Mouse (Mus musculus) hindbrain, embryonic 16.5 days (tissue): ENCODE results near the gene U2af2. TPM values are rescaled to one million over a fixed set of nuclear protein-coding genes. Genes with fewer than 3 reads are reported as not detected.

Experiments
- ATAC-seq: fragments of 200-750 bp; cut with Nextera tagmentation; 2 replicates; pipeline ENCODE4 v1.8.0; 2017; ENCODE audit warnings: moderate TSS enrichment, moderate library complexity
- H3K27ac ChIP-seq: fragments of 300-500 bp; sonication (generic); 2 replicates; pipeline ENCODE4 v1.5.1; 2014; ENCODE audit warnings: low read depth, mild to moderate bottlenecking, control low read depth, low read length, moderate library complexity
- H3K27me3 ChIP-seq: fragments of 300-500 bp; sonication (generic); replicated peaks from 2 replicates; pipeline ENCODE4 v1.6.1; 2014; ENCODE audit warnings: low read length; ENCODE audit not compliant: control insufficient read depth, insufficient read depth
- H3K36me3 ChIP-seq: fragments of 300-500 bp; sonication (generic); 2 replicates; pipeline ENCODE4 v1.6.1; 2014; ENCODE audit warnings: mild to moderate bottlenecking, low read length, moderate library complexity, mixed read lengths; ENCODE audit not compliant: control insufficient read depth, insufficient read depth
- H3K4me1 ChIP-seq: fragments of 300-500 bp; sonication (generic); 2 replicates; pipeline ENCODE4 v1.6.1; 2014; ENCODE audit warnings: low read depth, low read length; ENCODE audit not compliant: control insufficient read depth, insufficient read depth
- H3K4me2 ChIP-seq: fragments of 300-500 bp; sonication (generic); 2 replicates; pipeline ENCODE4 v1.6.1; 2014; ENCODE audit warnings: mild to moderate bottlenecking, low read length, control low read depth, moderate library complexity
- H3K4me3 ChIP-seq: fragments of 300-500 bp; sonication (generic); 2 replicates; pipeline ENCODE4 v1.5.1; 2014; ENCODE audit warnings: mild to moderate bottlenecking, low read length, control low read depth, moderate library complexity
- H3K9ac ChIP-seq: fragments of 300-500 bp; sonication (generic); 2 replicates; pipeline ENCODE4 v1.6.1; 2014; ENCODE audit warnings: low read depth, mild to moderate bottlenecking, control low read depth, low read length, moderate library complexity
- H3K9me3 ChIP-seq: fragments of 300-500 bp; sonication (generic); 2 replicates; pipeline ENCODE4 v1.6.1; 2014; ENCODE audit warnings: mild to moderate bottlenecking, low read length, moderate library complexity; ENCODE audit not compliant: control insufficient read depth
- WGBS: fragments of 180-500 bp; shearing (Covaris S2); extraction: QIAGEN DNeasy Blood & Tissue Kit; methylation state at CpG from one replicate; pipeline ENCODE4 v1.1.7; 2014; 5-methylcytosine and 5-hydroxymethylcytosine counted together
- polyA plus RNA-seq: library from polyadenylated mRNA; unstranded; fragments of >200 nt; fragmentation: Nextera tagmentation; extraction: Ambion mirVana; gene quantifications from 2 replicates; pipeline ENCODE4 v1.2.1, GENCODE M21; 2015

The U2af2 gene
- polyA plus RNA-seq, 1 experiment from 2014 or later: 91.8 TPM

DNA sequence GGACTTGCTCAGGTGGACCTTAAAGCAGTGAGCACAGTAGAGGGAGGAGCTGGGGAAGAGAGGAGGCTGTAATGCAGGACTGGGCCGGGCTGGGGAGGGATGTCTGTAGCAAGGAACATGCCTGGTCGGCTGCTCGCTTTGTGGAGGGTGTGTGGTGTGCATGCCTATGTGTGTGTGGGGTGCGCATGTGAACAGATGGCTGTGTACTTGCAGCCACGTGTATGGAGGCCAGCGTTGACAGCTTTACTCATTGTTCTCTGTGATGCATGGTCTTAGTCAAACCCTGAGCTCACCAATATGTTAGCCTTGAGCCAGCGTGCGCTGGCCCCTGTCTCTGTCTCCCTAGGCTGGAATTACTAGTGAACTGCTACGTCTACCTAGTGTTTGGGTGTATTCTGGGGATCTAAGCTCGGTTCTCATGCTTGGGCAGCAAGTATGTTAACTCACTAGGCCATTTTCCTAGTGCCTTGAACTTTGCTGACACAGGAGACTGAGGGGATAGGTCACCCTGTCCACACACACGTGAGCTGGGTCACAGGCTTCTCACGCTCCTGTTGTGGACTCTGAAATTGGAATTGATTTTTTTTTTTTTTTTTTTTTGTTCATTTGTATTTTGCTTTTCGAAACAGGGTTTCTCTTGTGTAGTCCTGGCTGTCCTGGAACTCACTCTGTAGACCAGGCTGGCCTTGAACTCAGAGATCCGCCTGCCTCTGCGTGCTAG is 29.2 kb downstream of the U2af2 start:
- H3K27ac ChIP-seq: no peak overlapping the region
- no peaks in the 10 kb centered on the region for H3K9me3 ChIP-seq
- ATAC-seq: no peak
- no peaks in the 10 kb centered on the region; the same call in 1 of the 2 replicates for H3K4me1 ChIP-seq
- no peak overlapping the region for H3K4me3 ChIP-seq
- peaks cover 26% of the 10 kb centered on the region for H3K36me3 ChIP-seq
- WGBS: 90% methylated on average over 15 of the region's 15 CpGs
- H3K4me2 ChIP-seq: no peak overlapping the region
- H3K27me3 ChIP-seq: no peaks in the 10 kb centered on the region
- H3K9ac ChIP-seq: no peak overlapping the region

DNA sequence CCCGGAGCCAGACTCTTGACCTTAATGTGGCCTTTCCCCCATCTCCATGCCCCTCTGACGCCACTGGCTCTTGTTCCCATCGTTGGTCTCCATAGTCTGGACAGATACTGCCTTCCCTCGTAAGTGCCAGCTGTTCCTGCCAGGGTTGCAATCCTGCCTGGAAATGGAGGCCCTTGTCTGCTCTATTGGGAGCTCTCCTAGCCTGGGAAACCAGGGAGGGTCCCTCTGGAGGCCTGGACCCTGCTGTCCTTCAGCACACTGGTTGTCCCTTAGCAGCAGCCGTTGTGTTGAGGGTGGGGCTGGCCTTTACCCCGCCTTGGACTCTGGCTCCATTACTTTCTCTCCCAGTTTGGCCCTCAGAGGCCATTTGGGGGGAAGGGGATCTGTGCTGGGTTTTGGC is 30.4 kb downstream of the U2af2 start:
- Histone ChIP-seq H3K9ac (no peak overlapping the region), H3K4me1 (no peaks in the 10 kb centered on the region; the same call in 1 of the 2 replicates), H3K9me3 (no peaks in the 10 kb centered on the region), H3K4me3 (no peak overlapping the region), H3K27me3 (no peaks in the 10 kb centered on the region), H3K4me2 (no peak overlapping the region), H3K36me3 (peaks cover 33% of the 10 kb centered on the region), H3K27ac (no peak overlapping the region)
- ATAC-seq: no peak
- 88% methylated on average over 6 of the region's 6 CpGs for WGBS

DNA sequence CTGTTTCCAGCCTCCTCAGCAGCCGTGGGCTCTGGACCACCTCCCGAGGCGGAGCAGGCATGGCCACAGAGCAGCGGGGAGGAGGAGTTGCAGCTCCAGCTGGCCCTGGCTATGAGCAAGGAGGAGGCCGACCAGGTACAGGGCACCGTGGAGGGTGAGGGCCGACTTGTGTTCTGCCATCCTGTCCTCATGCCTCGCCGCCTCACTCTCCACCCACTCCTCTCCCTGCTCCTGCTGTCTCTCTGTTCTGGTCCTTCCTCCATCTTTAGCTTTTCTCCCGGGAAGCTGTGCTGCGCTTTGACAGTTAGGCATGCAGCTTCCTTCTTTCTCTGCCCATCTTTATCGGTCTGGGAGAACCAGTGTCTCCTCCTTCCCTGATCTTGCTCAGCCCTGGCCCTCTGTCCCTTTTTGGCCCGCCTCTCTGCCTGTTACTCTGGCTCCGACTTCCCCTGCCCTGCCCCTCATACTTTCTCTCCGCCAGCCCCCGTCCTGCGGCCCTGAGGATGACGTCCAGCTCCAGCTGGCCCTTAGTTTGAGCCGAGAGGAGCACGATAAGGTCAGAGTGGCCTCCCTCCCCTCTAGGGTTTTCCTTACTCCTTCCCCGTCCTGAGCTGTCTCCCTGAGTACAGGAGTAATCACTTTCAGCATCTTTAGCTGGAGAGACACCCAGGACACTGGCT is 31.0 kb downstream of the U2af2 start:
- no peaks in the 10 kb centered on the region for H3K9me3 ChIP-seq
- no peaks in the 10 kb centered on the region for H3K27me3 ChIP-seq
- no peak for ATAC-seq
- peaks cover 37% of the 10 kb centered on the region for H3K36me3 ChIP-seq
- H3K9ac ChIP-seq: no peak overlapping the region
- H3K27ac ChIP-seq: no peak overlapping the region
- no peak overlapping the region for H3K4me3 ChIP-seq
- WGBS: 87% methylated on average over 21 of the region's 21 CpGs
- no peaks in the 10 kb centered on the region for H3K4me1 ChIP-seq
- H3K4me2 ChIP-seq: no peak overlapping the region

DNA sequence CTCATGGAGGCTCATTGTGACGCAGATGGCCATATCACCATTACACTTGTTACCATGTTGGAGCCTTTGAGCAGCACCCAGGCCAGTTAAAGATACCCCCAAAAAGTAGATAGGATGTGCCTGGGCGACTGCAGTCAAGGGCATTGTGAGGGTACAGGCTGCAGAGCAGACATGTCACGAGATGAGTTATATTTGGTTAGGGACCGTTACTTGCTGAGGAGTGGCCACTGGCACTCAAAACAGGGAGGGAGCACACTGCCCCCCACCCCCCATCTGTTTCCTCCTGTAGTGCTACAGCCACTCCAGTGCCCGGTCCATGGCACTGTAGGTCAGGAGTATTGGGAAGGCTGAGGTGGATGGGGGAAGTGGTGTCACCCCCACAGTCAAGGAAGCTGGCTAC is 36.8 kb downstream of the U2af2 start:
- H3K4me1 ChIP-seq: no peaks in the 10 kb centered on the region
- no peak overlapping the region for H3K27ac ChIP-seq
- no peak overlapping the region for H3K9ac ChIP-seq
- H3K36me3 ChIP-seq: peaks cover 34% of the 10 kb centered on the region
- WGBS: 96% methylated on average over 5 of the region's 5 CpGs
- H3K27me3 ChIP-seq: no peaks in the 10 kb centered on the region
- H3K4me2 ChIP-seq: no peak overlapping the region
- no peak for ATAC-seq
- no peak overlapping the region for H3K4me3 ChIP-seq
- H3K9me3 ChIP-seq: no peaks in the 10 kb centered on the region

DNA sequence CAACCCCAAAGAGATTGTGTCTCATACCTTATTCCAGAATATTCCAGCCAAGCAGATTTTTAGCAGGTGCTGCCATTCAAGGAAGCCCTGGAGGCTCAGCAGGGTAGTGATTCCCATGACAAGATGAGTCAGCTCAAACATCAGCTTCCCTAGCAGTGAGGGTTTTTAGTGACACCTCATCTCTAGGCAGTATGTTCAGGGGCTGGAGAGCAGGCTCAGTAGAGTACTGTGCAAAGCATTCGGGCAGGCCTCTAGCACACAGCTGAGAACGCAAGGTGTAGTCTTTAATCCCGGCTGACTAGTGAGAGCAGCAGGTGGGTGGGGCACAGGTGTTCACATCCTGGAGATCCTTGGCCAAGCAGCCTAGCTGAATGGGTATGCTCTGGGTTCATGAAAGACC is 37.9 kb downstream of the U2af2 start:
- no peak for ATAC-seq

DNA sequence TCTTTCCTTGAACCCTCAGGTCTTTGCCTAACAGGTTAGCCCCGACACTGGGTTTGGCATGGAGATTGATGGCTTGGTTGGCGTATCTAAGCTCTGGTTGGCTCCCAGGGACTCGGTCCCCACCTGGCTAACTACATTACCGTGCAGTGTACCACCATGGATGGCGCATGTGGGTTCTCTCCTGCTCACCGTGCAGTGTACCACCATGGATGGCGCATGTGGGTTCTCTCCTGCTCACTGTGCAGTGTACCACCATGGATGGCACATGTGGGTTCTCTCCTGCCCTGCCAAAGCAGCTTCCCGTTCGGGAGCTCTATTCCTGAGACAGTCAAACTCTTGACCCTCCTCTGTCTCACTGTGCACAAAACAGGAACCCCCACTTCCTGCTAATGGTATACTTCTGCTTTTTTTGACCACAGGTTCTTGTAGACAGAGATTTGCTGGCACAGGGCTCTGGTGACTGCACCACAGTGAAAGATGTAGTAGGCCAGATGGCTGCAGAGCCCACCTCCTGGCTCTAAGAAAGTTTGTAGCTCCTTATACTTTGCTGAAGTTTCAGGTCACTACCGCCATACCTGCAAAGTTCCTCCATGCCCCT is 39.2 kb downstream of the U2af2 start:
- no peak; the same call in 1 of the 2 replicates for ATAC-seq
- Histone ChIP-seq H3K9ac (no peak overlapping the region), H3K9me3 (no peaks in the 10 kb centered on the region), H3K27me3 (no peaks in the 10 kb centered on the region), H3K36me3 (peaks cover 15% of the 10 kb centered on the region), H3K4me2 (no peak overlapping the region), H3K27ac (no peak overlapping the region), H3K4me1 (no peaks in the 10 kb centered on the region), H3K4me3 (no peak overlapping the region)
- 91% methylated on average over 10 of the region's 10 CpGs for WGBS

More for the DNA sequence above, 37.9 kb downstream of the U2af2 start:
- no peak overlapping the region for H3K27ac ChIP-seq
- H3K4me1 ChIP-seq: no peaks in the 10 kb centered on the region
- H3K36me3 ChIP-seq: peaks cover 28% of the 10 kb centered on the region
- no peaks in the 10 kb centered on the region for H3K9me3 ChIP-seq
- no peak overlapping the region for H3K4me3 ChIP-seq
- no peak overlapping the region for H3K4me2 ChIP-seq
- no peak overlapping the region for H3K9ac ChIP-seq
- WGBS: 88% methylated on average over 3 of the region's 3 CpGs
- H3K27me3 ChIP-seq: no peaks in the 10 kb centered on the region

DNA sequence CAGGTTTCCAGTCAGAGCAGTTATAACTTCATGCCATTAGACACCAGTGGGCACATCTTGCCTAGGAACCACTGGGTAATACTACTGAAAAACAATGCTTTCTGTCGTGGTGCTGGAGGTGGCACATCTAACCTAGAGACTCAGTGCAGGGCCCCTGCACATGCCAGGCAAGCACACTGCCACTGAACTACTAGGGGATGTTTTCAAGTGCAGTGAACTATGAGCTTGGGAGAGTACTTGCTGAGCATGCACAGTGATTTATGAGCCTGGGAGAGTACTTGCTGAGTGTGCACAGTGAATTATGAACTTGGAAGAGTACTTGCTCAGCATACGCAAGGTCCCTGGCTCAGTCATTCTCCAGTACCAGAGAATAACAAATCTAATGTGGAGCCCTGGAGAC is 40.6 kb downstream of the U2af2 start:
- Histone ChIP-seq H3K9ac (no peak overlapping the region), H3K27me3 (no peaks in the 10 kb centered on the region), H3K9me3 (no peaks in the 10 kb centered on the region), H3K4me3 (no peak overlapping the region), H3K4me1 (no peaks in the 10 kb centered on the region), H3K36me3 (peaks cover 6% of the 10 kb centered on the region; the same call in 1 of the 2 replicates), H3K4me2 (no peak overlapping the region), H3K27ac (no peak overlapping the region)
- WGBS: 90% methylated on average over 2 of the region's 2 CpGs
- no peak for ATAC-seq

DNA sequence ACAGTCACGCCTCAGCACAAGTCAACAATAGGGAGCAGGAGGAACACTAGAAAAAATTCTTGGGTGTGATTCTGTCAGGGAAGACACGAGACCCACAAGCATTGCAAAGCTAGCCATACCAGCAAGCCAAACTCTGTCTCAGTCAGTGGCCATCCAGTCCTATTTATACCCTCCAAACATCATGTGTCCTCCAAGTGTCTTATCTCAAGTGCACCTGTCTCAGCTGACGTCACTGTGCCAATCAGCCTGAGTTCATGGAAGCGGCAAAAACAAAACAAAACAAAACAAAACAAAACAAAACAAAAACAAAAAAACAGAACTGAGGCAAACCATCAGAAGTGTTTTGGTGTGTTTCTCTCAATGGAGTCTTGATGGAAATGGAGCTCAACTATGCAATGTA is 46.3 kb downstream of the U2af2 start:
- H3K4me1 ChIP-seq: no peaks in the 10 kb centered on the region
- no peak for ATAC-seq
- 84% methylated on average over 4 of the region's 4 CpGs for WGBS

DNA sequence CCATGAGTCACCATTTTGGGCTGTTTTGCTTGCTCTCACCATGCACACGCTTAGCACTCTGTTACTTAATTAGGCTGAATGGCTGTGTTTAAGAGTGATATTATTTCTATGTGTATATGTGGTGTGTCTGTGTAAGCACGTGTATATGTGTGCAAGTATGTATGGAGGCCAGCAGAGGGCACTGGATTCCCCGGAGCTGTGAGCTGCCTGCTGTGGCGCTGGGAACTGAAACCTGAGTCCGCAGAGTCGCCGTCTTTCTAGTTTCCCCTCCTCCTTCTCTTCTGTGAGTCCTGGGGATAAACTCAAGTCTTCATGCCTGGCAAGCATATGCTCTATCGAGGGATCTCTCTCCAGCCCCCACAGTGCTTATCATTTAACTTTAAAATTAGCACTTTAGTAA is 47.4 kb downstream of the U2af2 start:
- no peak overlapping the region for H3K27ac ChIP-seq
- H3K4me2 ChIP-seq: no peak overlapping the region
- WGBS: 83% methylated on average over 8 of the region's 8 CpGs
- no peaks in the 10 kb centered on the region for H3K27me3 ChIP-seq
- H3K4me1 ChIP-seq: no peaks in the 10 kb centered on the region
- H3K4me3 ChIP-seq: no peak overlapping the region
- no peaks in the 10 kb centered on the region for H3K36me3 ChIP-seq
- H3K9ac ChIP-seq: no peak overlapping the region
- H3K9me3 ChIP-seq: no peaks in the 10 kb centered on the region
- no peak for ATAC-seq

More for the DNA sequence above, 46.3 kb downstream of the U2af2 start:
- no peak overlapping the region for H3K9ac ChIP-seq
- H3K4me3 ChIP-seq: no peak overlapping the region
- no peaks in the 10 kb centered on the region for H3K27me3 ChIP-seq
- no peaks in the 10 kb centered on the region for H3K36me3 ChIP-seq
- H3K27ac ChIP-seq: no peak overlapping the region
- H3K4me2 ChIP-seq: no peak overlapping the region
- H3K9me3 ChIP-seq: no peaks in the 10 kb centered on the region
